Mouse (Mus musculus) cerebral cortex, adult 2 months (tissue): ENCODE results near the gene Crebzf.

ENCODE experiments used
- WGBS: fragments of 180-500 bp; shearing (Covaris S2); methylation state at CpG from one replicate; pipeline ENCODE4 v1.1.7; 2018; 5-methylcytosine and 5-hydroxymethylcytosine counted together

Crebzf gene

GRCm38 (mm10) chr7:90482607-90483006 lies 40.1 kb downstream of the Crebzf start:
- WGBS = 93% methylated on average over 2 of the region's 2 CpGs
